Mouse (Mus musculus) heart, embryonic 10.5 days (tissue): Measurements from ENCODE around the gene Atp2a2. TPM values are rescaled to one million over a fixed set of nuclear protein-coding genes. Genes with fewer than 3 reads are reported as not detected.

Experiments used
- DNase-seq: peaks from one replicate; pipeline ENCODE4 v3.0.0-alpha.2; 2017; ENCODE audit warnings: low spot score
- H3K27ac ChIP-seq: fragments of 300-500 bp; sonication (generic); 2 replicates; pipeline ENCODE4 v1.5.1; 2016; ENCODE audit warnings: mild to moderate bottlenecking
- H3K27me3 ChIP-seq: fragments of 300-500 bp; sonication (generic); 2 replicates; pipeline ENCODE4 v1.6.1; 2016; ENCODE audit warnings: mild to moderate bottlenecking; ENCODE audit not compliant: poor library complexity, insufficient read depth, severe bottlenecking
- H3K36me3 ChIP-seq: fragments of 300-500 bp; sonication (generic); 2 replicates; pipeline ENCODE4 v1.6.1; 2016; ENCODE audit warnings: mild to moderate bottlenecking, moderate library complexity
- H3K4me1 ChIP-seq: fragments of 300-500 bp; sonication (generic); 2 replicates; pipeline ENCODE4 v1.6.1; 2016; ENCODE audit warnings: mild to moderate bottlenecking
- H3K4me3 ChIP-seq: fragments of 300-500 bp; sonication (generic); 2 replicates; pipeline ENCODE4 v1.5.1; 2016; ENCODE audit warnings: mild to moderate bottlenecking, moderate library complexity
- H3K9me3 ChIP-seq: fragments of 300-500 bp; sonication (generic); 2 replicates; pipeline ENCODE4 v1.6.1; 2016; ENCODE audit warnings: mild to moderate bottlenecking, moderate library complexity
- WGBS: fragments of 180-500 bp; shearing (Covaris S2); methylation state at CpG from one replicate; pipeline ENCODE4 v1.1.7; 2016; 5-methylcytosine and 5-hydroxymethylcytosine counted together
- polyA plus RNA-seq: library from polyadenylated mRNA; unstranded; fragments of >200 nt; fragmentation: Nextera tagmentation; extraction: Ambion mirVana; gene quantifications from 2 replicates; pipeline ENCODE4 v1.2.1, GENCODE M21; 2016

The Atp2a2 gene
- polyA plus RNA-seq, 1 experiment from 2014 or later = 205 TPM

DNA sequence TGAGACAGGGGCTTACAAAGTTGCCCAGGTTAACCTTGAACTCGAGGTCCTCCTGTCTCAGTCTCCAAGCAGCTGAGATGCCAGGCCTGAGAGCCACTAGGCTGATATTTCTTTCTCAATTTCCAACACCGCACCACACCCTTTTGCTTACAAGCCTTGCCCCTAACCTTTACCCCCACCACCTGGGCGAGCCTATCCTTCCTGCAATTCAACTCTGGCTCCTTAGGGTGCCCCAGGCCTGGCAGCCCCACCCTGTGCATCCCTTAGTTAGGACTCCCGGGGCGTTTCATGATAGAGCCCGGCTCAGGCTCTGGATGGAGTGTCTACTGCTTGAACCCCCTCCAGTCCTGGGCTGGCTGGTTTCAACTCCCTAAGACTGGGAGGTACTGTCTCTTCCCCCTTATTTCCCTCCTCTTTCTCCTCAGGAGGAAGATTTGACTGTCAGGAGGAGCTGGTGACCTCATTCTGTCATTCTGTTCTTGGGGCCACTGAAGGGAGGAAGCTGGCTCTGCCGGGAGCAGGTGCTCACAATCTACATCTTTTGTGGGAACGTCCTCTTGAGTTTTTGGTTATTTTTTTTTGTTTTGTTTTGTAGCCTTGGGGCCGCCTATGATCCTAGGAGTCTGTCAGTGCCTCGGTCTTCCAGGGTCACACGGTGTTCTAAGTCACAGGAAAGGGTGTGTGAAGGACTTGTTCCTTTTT is 14.2 kb upstream of the Atp2a2 start:
- Histone ChIP-seq H3K36me3 (0 out of 2 replicates have a peak, but pooled peaks cover 2% of the 10 kb centered on the region), H3K4me3 (no peak overlapping the region), H3K27me3 (no peaks in the 10 kb centered on the region), H3K27ac (peak overlapping the region; percentile 85), H3K9me3 (no peaks in the 10 kb centered on the region), H3K4me1 (peaks cover 72% of the 10 kb centered on the region)
- 73% methylated on average over 11 of the region's 11 CpGs for WGBS
- no peak for DNase-seq

DNA sequence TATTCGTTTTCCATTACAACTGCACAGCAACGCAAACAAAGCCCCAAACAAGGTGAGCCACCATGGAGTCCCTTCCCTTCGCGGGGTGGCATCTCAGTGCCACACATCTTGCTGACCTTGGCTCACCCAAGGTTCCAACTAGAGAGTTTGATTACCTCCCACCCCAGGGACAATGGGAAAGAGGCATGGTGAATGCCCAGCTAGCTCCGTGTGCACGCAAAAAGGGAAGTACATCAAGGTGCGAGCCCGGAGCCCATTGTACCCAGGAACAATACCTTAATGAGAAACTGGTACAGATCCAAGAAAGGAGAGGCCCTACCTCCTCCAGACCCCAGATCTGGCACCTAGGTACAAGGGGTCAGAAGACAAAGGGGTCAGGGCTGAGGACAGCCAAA is 12.1 kb upstream of the Atp2a2 start:
- peaks cover 72% of the 10 kb centered on the region for H3K4me1 ChIP-seq
- 31% methylated on average over 8 of the region's 8 CpGs for WGBS
- DNase-seq = no peak
- H3K4me3 ChIP-seq = peak overlapping the region; percentile 20
- H3K27me3 ChIP-seq = no peaks in the 10 kb centered on the region
- 0 out of 2 replicates have a peak, but pooled peaks cover 2% of the 10 kb centered on the region for H3K36me3 ChIP-seq
- no peaks in the 10 kb centered on the region for H3K9me3 ChIP-seq
- peak overlapping the region; percentile 74; the same call in 1 of the 2 replicates for H3K27ac ChIP-seq

DNA sequence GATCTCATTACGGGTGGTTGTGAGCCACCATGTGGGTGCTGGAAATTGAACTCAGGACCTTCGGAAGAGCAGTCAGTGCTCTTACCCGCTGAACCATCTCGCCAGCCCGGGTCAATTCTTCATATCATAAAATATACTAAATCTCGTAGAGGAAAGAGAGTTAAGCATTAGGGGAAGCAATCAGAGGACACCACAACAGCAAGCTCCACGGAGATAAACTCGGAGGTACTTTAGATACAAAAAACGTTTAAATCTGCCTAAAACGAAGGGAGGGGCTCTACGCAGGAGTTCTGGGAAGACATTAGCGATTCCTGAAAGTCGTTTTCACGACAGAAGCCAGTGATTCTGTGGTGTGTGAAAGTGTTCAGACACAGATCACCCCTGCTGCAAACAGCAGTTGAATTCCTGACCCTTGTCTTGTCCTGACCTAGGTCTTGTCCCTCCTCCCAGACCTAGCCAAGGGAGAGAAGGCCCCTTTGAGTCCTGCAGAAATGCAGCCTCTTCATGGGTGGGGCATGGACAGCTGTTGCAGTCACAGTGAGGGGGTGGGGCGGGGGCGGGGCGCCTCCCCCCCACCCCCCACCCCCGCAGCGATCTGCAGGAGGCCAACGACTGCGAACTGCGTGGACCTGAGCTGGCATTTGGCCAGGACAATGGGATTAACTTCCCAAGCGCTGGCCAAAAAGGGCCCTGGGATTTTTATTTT is 11.5 kb upstream of the Atp2a2 start:
- Histone ChIP-seq H3K9me3 (no peaks in the 10 kb centered on the region), H3K4me1 (peaks cover 72% of the 10 kb centered on the region), H3K27me3 (no peaks in the 10 kb centered on the region), H3K36me3 (no peaks in the 10 kb centered on the region), H3K4me3 (peak overlapping the region; percentile 20), H3K27ac (peak overlapping the region; percentile 74; the same call in 1 of the 2 replicates)
- DNase-seq = no peak
- WGBS = 42% methylated on average over 22 of the region's 23 CpGs

DNA sequence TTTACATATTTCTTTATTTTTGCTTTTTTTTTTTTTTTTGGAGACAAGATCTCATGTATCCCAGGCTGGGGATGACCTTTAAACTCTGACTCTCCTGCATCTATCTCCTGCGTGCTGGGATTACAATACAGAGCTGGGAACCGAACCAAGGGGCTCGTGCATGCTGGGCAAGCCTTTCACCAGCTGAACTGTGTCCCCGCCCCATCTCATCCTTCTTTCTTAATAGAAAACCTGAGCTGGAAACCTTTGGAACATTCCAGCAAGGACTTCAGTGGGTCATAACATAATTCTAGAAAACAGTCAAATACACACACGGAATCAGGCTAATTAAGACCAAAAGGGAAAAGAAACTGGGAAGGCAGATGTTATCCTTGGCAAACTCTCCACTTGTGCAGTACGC is 10.0 kb upstream of the Atp2a2 start:
- H3K27me3 ChIP-seq = no peaks in the 10 kb centered on the region
- no peak for DNase-seq
- no peak overlapping the region for H3K4me3 ChIP-seq
- H3K36me3 ChIP-seq = no peaks in the 10 kb centered on the region; the same call in 1 of the 2 replicates
- WGBS = 77% methylated on average over 6 of the region's 6 CpGs
- H3K4me1 ChIP-seq = peaks cover 57% of the 10 kb centered on the region
- H3K27ac ChIP-seq = no peak overlapping the region
- H3K9me3 ChIP-seq = no peaks in the 10 kb centered on the region

DNA sequence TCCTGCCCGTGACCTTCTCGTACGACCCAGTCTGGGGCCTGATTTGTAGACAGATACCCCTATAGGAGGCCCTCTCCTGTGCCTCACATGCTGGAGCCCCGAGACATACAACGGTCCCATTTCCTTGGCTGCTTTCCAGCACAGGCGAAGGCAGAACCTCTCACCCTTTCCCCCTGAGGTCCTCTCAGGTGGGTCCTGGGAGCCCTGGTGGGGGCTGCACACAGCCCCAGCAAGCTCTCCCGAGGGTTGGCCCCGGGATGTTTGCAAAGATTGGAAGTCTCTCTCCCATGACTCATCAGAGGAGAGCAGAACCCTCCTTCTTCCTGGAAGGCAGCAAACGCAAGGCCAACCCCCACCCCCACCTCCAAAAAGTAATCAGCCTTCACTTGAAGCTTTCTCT is 9.4 kb upstream of the Atp2a2 start:
- H3K36me3 ChIP-seq = no peaks in the 10 kb centered on the region; the same call in 1 of the 2 replicates
- H3K27ac ChIP-seq = peak overlapping the region; percentile 86
- H3K4me3 ChIP-seq = peak overlapping the region; percentile 23
- peaks cover 50% of the 10 kb centered on the region for H3K4me1 ChIP-seq
- H3K27me3 ChIP-seq = no peaks in the 10 kb centered on the region
- 44% methylated on average over 9 of the region's 9 CpGs for WGBS
- H3K9me3 ChIP-seq = peaks cover 3% of the 10 kb centered on the region; the same call in 1 of the 2 replicates
- no peak for DNase-seq

DNA sequence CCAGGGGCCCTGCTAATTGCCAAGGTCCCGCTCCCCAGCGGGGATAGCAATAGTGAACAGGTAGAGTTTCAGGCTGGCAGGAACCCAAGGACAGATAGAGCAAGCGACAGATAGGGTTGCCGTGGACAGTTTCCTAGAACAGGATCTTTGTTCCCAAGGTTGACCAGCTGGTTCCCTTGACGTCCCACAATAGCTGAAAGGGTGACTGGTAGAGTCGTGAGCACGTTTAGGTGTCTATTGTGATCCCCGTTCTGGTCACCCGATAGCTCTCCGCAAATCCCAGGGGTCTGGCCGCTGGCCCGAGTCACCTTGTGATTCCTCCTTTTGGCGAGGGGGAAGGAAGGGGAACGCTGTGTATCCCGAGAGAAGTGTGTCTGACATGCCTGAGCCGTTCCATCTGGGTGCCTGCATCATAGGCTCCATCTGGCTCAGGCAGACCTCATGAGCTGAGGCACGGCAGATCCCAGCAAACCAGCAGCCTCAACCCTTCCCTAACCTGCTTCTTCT is 8.7 kb upstream of the Atp2a2 start:
- H3K4me1 ChIP-seq = peaks cover 44% of the 10 kb centered on the region
- peaks cover 6% of the 10 kb centered on the region; the same call in 1 of the 2 replicates for H3K9me3 ChIP-seq
- H3K27ac ChIP-seq = peak overlapping the region; percentile 86; the same call in 1 of the 2 replicates
- no peaks in the 10 kb centered on the region; the same call in 1 of the 2 replicates for H3K36me3 ChIP-seq
- H3K27me3 ChIP-seq = no peaks in the 10 kb centered on the region
- WGBS = 49% methylated on average over 17 of the region's 17 CpGs
- DNase-seq = no peak
- H3K4me3 ChIP-seq = no peak overlapping the region

DNA sequence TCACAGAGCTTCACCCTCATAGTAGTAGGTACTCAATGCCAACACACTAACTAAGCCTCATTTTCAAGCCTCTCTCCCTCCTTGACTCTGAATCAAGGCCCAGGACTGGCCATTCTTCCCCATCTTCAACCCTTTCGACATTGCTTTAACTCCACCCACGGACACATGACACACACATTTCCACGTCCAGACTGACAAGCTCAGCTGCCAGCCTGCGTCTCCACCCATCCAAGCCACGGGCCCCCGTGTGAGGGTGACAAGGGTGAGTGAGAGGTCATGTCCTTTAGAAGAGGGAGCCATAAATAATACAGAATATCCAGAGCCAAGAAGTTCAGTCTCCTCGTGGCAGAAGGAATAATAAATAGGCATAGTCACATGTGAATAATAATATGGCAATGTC is 7.6 kb upstream of the Atp2a2 start:
- Histone ChIP-seq H3K4me3 (no peak overlapping the region), H3K27me3 (no peaks in the 10 kb centered on the region), H3K27ac (peak overlapping the region; percentile 65), H3K36me3 (no peaks in the 10 kb centered on the region; the same call in 1 of the 2 replicates), H3K4me1 (peaks cover 44% of the 10 kb centered on the region), H3K9me3 (peaks cover 6% of the 10 kb centered on the region; the same call in 1 of the 2 replicates)
- DNase-seq = no peak
- WGBS = 36% methylated on average over 7 of the region's 7 CpGs

DNA sequence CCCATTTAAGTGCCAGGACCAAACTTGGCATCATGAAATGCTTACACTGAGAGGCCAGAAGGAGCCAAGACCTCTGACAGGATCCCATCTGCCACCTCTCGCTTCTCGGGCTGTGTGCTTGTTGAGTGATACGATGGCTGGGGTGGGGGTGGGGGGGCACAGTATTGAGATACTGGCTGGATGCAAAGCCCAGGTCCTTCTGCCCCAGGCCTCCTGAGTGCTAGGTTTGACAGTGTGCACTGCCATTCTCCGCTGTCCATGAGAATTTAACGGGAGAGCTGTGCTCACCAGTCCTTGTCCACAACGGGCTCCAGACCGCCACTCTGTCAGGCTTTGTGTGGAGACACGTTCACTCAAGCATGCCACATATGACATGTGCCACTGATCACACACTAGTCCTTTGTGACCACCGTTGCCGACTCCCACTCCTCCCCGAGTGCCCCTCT is 6.9 kb upstream of the Atp2a2 start:
- H3K27me3 ChIP-seq = no peaks in the 10 kb centered on the region
- H3K4me3 ChIP-seq = no peak overlapping the region
- H3K4me1 ChIP-seq = peaks cover 39% of the 10 kb centered on the region
- peaks cover 6% of the 10 kb centered on the region; the same call in 1 of the 2 replicates for H3K9me3 ChIP-seq
- H3K36me3 ChIP-seq = no peaks in the 10 kb centered on the region; the same call in 1 of the 2 replicates
- peak overlapping the region; percentile 65 for H3K27ac ChIP-seq
- 82% methylated on average over 11 of the region's 11 CpGs for WGBS
- DNase-seq = no peak

DNA sequence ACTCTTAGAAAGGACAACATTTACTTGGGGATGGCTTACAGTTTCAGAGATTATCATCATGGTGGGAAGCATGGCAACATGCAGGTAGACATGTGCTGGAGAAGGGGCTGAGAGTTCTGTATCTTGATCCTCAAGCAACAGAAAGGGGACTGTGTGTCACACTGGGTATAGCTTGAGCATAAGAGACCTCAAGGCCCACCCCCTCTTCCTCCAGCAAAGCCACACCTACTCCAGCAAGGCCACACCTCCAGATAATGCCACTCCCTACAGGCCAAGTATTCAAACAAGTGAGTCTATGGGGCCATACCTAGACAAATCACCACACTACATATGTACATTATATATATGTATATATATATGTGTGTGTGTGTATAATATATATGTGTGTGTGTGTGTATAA is 5.4 kb upstream of the Atp2a2 start:
- no peak for DNase-seq
- H3K27me3 ChIP-seq = no peaks in the 10 kb centered on the region
- H3K27ac ChIP-seq = no peak overlapping the region
- H3K4me3 ChIP-seq = no peak overlapping the region
- peaks cover 49% of the 10 kb centered on the region for H3K4me1 ChIP-seq
- H3K36me3 ChIP-seq = no peaks in the 10 kb centered on the region; the same call in 1 of the 2 replicates
- peaks cover 6% of the 10 kb centered on the region; the same call in 1 of the 2 replicates for H3K9me3 ChIP-seq

DNA sequence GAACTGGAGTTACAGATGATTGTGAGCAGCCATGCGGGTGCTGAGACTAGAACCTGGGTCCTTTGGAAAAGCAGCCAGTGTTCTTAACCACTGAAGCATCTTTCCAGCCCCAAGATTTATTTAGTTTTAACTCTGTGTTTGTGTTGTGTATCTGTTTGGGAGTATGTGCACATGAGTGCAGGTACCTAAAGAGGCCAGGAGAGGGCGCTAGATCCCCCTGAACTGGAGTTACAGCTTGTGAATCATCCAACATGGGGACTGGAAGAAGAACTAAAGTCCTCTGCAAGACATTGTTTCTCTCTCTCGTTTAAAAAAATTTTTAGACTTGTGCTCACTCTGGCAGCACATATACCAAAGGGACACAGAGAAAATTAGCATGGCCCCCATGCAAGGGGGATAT is 4.4 kb upstream of the Atp2a2 start:
- Histone ChIP-seq H3K36me3 (no peaks in the 10 kb centered on the region; the same call in 1 of the 2 replicates), H3K4me1 (peaks cover 50% of the 10 kb centered on the region), H3K9me3 (peaks cover 6% of the 10 kb centered on the region; the same call in 1 of the 2 replicates), H3K4me3 (no peak overlapping the region), H3K27me3 (no peaks in the 10 kb centered on the region), H3K27ac (no peak overlapping the region)
- WGBS = 87% methylated on average over 3 of the region's 3 CpGs
- no peak for DNase-seq

DNA sequence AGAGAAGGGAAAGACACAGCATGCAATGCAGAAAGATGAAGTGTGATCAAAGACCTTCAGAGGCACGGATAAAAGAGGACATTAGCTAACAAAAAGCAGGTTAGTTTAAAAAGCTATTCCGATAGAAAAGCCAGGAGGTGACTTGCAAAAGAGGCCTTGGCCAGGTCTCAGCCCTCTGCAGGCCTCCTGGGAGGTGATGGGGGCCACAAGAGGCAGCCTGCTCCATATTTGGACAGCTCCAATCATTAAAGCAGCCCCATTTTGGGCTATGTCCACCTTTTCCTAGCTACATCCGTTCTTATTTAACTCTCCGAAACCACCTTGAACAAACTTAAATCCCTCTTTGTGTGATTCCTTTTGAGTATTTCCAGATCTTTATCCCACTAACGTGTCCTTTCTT is 3.5 kb upstream of the Atp2a2 start:
- WGBS = 86% methylated on average over 5 of the region's 5 CpGs
- peaks cover 6% of the 10 kb centered on the region; the same call in 1 of the 2 replicates for H3K9me3 ChIP-seq
- peaks cover 41% of the 10 kb centered on the region for H3K4me1 ChIP-seq
- no peaks in the 10 kb centered on the region for H3K27me3 ChIP-seq
- no peak for DNase-seq
- no peak overlapping the region for H3K4me3 ChIP-seq
- no peaks in the 10 kb centered on the region; the same call in 1 of the 2 replicates for H3K36me3 ChIP-seq
- no peak overlapping the region for H3K27ac ChIP-seq

DNA sequence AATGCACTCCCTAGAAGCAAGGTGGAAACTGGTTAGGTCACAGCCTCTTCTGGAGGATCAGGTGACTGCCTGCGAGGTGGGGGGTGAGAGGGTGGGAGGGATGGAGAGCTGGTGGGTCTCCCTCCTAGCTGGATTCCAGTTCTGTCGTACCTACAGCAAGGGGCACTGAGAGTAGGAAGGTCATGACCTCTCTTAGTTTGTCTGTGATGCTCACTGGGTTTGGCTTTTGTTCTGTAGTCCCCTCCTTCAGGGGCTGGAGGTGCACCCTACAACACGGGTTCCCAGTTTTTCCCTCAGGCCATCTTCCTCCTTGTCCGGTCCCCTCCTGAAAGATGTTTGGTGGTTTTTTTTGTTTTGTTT is 1.7 kb upstream of the Atp2a2 start:
- H3K9me3 ChIP-seq = peaks cover 6% of the 10 kb centered on the region; the same call in 1 of the 2 replicates
- peaks cover 27% of the 10 kb centered on the region for H3K4me1 ChIP-seq
- DNase-seq = peak; percentile 64
- H3K27me3 ChIP-seq = no peaks in the 10 kb centered on the region
- H3K27ac ChIP-seq = peak overlapping the region; percentile 99
- no peak overlapping the region for H3K4me3 ChIP-seq
- peaks cover 15% of the 10 kb centered on the region for H3K36me3 ChIP-seq
- WGBS = 27% methylated on average over 4 of the region's 4 CpGs
